Mouse (Mus musculus): Measurements from ENCODE around the gene 1700025B11Rik.
"Not testable (repeated sequence)": the region's sequence is repeated elsewhere in the genome, so short reads cannot be mapped to it uniquely, and the experiment has no call there.

Gene 1700025B11Rik

DNA sequence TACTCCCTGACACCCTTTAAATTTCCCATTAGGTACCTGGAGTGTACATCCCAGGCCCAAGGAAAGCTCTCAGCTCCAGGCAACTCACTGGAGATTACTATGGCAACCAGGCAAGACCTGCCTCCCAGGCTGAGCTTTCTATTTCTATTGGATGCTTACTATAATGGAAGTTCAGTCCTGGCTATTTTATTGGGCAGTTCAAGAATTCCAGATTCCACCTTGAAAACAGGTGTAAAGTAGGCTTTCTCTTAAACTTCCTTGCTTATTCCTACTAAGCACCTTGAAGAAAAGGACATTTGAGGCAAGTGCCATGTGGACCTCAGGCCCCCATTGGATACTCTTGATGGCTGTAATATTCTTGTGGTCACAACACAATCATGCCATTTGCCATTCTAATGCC lies at the start of gene 1700025B11Rik:
Gene 1700025B11Rik, minus strand, starts transcription at position 101 of the 400 bp plus-strand sequence.
- DNase-seq, result no peak

DNA sequence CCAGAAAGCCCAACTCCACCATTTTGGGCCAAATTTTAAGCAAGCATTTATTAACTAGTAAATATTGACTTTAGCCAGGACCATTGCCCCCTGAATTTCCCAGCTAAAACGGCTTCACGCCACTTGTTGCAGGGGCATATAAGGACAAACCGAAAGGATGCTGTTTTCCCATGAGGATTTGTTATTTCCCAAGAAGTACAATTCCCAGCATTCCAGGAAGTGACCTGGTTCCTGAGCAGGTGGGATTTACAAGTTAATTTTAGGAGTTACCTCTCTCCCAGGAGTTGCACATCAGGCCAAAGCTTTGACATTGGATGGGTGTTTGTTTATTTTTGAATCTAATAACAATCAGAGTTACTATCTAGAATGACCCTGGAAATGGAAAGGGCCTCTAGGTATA lies 44.4 kb upstream of the 1700025B11Rik start:
- no peak for DNase-seq

DNA sequence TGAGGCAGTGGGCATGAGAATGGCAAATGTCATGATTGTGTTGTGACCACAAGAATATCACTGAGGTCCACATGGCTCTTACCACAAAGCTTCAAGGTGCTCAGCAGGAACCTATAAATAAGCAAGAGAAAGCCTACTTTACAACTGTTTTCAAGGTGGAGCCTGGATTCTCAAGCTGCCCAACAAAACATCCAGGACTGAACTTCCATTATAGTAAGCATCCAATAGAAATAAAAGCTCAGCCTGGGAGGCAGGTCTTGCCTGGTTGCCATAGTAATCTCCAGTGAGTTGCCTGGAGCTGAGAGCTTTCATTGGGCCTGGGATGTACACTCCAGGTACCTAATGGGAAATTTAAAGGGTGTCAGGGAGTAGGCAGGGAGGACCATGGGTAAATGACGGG lies 37.3 kb upstream of the 1700025B11Rik start, which contains the start of gene Gm36245:
Gene Gm36245, plus strand, starts transcription at position 301 of the 400 bp plus-strand sequence.
- no peak for DNase-seq

DNA sequence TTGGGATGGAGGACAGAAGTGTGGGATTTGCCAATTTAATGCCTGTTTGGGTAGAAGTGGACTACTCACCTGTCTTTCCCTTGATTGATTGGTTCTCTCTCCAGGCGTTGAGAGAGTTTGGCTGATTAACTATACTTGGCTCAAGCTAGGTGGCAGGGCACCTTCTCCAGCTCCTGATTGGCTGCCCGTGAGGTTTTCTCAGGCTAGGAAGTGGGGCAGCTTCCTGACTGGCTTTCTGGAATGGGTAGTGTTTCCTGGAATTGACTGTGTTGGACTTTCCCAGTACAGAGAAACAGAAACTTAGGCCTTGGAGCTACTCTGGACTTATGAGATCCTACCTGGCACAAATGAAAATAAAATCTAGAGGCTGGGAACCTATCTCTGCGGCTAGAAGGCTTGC lies 36.7 kb upstream of the 1700025B11Rik start:
- no peak for DNase-seq

DNA sequence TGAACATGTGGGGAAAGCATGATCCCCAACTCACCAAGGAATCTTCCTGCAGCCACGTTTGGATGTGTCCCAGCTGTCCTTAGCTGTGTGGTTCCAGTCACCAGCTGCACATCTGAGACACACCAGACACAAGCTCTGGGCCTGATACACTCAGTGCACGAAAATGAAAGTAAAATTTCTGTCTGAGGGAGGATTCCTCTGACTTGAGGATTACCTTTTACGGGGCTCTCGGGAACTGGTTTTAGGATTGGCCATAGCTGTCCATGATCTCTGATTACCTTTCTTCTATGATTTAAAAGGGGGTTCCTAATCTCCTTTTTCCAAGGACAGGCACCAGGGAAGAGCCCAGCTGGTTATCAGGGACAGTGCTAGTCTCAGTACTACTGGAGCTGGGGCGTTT lies 34.3 kb upstream of the 1700025B11Rik start, which contains the start of gene Apol10b:
Gene Apol10b, minus strand, starts transcription at position 165 of the 400 bp plus-strand sequence.
- DNase-seq, result no peak

DNA sequence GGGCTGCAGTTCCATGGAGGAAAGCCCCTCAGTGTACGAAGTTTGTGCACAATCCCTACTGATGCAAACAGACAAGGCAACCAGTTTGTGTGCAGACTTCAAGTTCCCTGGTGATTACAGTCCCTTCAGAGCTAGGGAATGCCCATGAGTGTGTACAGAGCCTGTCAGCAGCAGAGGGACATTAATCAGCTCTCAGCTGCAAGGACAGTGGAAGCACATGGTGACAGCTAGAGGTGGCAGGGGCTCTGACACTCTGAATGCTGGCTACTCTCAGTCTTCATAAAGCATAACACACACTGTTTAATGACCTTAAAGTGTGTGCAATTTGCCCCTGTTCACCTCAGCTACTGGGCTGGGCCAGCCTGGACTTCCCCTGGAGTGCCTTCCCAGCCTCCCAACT lies 31.9 kb upstream of the 1700025B11Rik start:
- DNase-seq, result no peak

DNA sequence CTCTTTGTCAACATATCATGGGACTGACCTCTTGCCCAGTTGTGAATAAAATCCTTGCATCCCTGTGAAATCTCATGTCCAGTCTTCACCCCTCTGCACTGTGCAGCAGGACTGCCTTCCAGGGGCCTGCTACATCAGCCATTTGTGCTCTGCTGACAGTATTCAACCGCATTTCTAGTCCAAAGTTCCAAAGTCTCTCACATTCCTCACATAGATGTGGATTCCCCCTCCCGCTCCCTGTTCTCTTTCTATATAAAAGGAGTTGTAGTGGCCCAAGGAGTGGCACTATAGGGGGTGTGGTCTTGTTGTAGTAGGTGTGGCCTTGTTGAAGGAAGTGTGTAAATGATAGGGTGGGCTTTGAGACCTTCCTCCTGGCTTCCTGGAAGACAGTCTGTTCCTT lies 29.2 kb upstream of the 1700025B11Rik start:
- no peak for DNase-seq

DNA sequence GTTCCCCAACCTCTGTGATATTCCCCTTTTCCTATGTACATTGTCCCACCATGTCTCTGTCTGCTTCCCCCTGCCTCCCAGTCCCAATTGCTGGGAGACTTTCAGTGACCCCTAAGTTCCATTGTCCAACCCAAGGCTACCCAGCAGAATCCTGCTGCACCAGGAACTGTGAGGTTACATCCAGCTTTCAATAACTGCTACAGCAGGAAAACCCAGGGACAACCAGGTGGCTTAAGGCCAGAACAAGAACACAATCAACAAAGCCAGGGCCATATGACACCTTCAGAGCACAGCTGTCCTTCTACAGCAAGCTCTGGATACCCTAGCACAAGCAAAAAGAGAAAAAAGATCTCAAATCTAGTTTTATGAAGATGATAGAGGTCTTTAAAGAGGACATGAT lies 27.3 kb upstream of the 1700025B11Rik start:
- DNase-seq, result no peak

DNA sequence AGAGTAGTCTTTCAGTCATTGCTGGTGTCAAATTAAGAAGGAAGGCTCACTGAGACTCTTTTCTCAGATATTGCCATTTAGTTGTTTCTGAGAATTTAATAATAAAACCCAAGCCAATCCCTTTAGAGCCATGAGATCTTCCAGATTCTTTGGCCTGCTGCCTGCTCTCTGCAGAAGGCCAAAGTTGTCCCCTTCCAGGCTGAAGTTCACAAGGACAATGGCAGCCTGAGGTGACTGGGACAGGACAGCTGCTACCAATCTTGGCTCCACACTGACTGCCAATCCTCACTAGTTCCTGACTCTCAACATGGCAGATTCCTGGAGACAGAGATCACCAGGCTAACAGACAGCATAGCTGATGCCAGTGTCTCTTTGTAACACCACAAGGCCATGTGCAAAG lies 25.3 kb upstream of the 1700025B11Rik start:
- DNase-seq, result peak; percentile 4 to 6

DNA sequence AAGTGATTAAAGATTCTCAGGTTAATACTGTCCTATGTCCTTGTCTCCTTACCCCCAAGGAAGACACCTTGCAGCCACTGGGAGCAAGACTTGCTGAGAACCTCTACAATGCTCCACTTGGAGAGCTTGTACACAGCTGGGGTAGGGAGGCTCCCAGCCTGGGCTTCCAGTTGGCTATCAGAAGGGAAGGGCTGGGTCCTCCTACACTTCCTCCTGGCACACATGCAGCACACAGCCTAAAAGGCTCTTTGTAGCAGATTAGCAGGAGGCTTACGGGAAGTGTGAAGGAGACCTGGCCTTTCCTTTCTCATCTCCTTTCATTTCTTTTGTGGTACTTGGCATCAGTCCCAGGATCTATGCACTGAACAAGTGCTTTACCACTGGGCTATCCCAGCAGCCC lies 20.0 kb upstream of the 1700025B11Rik start:
- no peak for DNase-seq

DNA sequence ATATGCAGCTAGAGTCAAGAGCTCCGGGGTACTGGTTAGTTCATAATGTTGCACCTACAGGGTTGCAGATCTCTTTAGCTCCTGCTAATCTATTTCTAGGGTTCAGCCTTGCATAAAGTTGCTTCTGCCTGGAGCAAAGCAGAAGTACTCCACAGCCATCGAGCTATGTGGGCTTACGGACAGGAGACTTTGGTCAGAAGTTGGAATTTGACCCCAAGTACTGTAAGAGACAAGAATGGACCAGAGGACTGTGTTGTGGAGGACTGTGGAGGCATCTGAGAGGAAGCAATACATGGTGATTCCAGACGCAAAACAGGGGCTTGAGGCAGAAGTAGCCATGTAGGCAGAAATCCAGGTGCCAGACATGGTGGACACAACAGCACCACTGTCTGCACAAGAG lies 17.6 kb upstream of the 1700025B11Rik start:
- no peak for DNase-seq

DNA sequence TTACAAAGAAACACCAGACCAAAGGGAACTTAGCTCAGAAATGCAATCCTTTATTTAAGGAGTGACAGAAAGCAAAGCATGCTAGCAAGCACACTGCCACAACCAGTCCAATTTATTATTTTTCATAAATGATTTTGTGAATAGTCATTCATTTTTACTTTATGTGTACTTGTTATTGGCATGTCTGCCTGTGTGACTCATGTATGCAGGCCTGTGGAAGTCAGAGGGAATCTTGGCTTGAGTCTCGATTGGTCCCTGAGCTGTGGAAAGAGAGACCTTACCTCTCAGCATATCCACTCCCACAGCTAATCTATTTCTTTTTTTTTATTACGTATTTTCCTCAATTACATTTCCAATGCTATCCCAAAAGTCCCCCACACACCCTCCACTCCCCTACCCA lies 17.1 kb upstream of the 1700025B11Rik start:
- DNase-seq, result no peak

DNA sequence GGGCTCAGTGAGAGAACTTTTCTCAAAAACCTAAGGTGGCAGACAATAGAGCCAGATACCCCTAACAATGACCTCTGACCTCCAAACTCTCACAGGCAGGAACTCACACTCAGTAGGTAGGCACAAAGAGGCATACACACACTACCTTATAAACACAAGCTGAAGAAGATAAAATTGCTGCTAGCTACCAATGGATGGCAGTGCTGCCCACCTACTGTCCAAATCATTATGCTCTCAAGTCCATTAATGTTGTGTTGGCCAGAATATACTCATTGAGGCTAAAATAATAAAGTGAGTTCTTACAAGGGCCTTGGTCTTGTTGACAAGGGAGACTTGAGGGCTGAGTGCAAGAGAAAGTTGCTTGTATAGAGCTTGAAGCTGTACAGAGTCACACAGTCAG lies 1.5 kb upstream of the 1700025B11Rik start:
- DNase-seq, result no peak

DNA sequence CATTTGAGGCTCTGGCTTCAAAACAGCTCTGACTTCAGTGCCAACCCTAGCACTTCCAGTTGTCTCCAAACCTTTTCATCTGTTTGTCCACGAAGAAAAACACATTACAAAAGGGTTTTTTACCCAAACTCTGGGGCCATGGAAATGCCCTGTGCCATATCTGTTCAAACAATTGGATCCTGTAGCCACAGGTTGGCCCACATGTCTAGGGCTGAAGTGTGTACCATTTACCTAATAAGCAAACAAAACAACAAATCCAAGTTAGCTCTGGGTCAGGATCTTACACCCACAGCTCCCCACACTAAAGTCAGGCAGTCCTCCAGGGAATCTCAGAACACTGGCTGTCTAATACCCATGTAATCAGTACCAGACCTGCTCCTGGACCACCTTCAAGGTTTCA lies 22.5 kb downstream of the 1700025B11Rik start:
- not testable (repeated sequence) for DNase-seq

DNA sequence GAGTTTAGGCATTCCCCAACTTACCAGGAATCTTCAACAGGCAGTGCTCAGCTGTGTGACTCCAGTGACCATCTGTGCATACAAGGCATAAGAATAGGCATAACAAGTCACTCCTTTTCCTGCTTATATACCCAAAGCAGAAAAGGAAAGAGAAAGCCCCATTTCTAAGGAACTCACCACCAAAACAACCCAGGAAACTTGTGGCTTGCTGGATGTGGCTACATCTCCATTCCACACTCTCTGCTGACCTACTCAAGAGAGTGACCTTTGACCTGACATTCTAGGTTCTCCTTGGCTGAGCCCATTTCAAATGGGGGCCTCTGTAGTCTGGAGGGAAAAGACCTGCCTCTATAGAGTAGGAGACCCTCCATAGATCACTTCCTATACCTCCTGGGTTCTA lies 28.5 kb downstream of the 1700025B11Rik start, which contains the start of gene Apol7c:
Gene Apol7c, minus strand, starts transcription at position 101 of the 400 bp plus-strand sequence.
- DNase-seq, result no peak

DNA sequence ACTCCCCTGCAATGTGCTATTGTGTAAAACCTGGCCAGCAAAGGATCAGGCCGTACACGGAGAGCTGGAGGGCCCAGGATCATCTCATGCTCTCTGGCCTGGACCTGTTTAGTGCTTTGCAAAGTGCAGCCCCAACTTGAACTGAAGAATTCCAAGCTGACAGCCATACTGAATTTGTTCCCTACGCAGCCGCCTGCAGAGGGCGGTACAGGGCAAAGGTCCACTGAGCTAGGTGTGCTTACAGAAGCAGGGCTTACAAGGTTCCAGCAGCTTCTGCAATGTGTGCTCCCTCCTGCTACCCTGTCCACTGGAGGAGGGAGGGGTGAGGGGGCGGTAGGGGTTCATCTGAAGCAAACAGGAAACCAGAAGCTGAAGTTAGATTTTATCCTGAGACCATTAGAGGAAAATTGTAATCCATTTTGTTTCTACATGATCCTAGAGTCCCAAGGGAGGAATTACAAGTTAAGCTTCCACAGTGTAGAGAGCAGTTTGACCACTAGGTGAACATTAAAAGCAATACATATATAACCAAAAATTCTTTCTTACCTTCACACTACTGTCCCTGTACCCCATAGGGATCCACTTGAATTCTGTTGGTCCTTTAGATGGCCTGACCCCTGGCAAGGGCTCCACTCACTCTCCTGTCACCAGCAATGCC lies 38.4 kb downstream of the 1700025B11Rik start:
- DNase-seq, result peak; percentile 53 to 76

DNA sequence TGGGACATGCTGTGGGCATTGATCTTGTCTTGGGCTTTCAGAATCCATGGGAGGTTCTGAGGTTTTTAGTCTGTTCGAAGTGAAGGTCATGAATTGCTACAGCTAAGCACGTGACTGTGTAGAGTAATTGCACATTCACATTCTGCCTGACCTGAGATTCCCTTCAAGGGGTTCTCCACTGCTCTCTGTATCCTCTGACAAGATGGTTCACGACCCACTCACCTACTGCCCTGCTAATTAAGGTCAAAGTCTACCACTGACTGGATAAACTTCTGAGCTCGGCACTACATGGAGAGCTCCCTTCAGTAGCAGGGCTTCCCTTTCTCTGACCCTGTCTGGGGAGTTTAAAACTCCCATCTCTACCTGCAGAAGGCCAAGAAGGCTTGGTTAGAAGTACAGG lies 41.1 kb downstream of the 1700025B11Rik start:
- not testable (repeated sequence) for DNase-seq

All from cerebellum, postnatal 14 days (tissue).